12 mouse cellular contexts compared by ENCODE assay signal in genomic region chr14:27558794-27559491, GRCm38 (mm10).
"Had no signal": no experiment of that assay in that cellular context is flagged by ENCODE, and none has a peak within 500 bp of the region (broad histone marks: within the 10 kb centered on the region; RNA-seq: fewer than 3 reads in every experiment).

No protein-coding gene starts in this region.

- DNase-seq: kidney, adult 18-20 months; kidney, postnatal 10 days; liver, embryonic 13.5 days; lung, adult 18-20 months; right cerebral cortex, adult 18-20 months; right cerebral cortex, postnatal 25 days; thymus, adult 18-20 months; thymus, postnatal 14 days had no signal

- H3K4me1 ChIP-seq: limb, embryonic 15.5 days; liver, embryonic 13.5 days; midbrain, embryonic 12.5 days; neural tube, embryonic 15.5 days had no signal

- H3K4me2 ChIP-seq: limb, embryonic 15.5 days; liver, embryonic 13.5 days; midbrain, embryonic 12.5 days; neural tube, embryonic 15.5 days had no signal

- H3K27ac ChIP-seq: limb, embryonic 15.5 days; liver, embryonic 13.5 days; midbrain, embryonic 12.5 days; neural tube, embryonic 15.5 days had no signal

- H3K9me3 ChIP-seq: limb, embryonic 15.5 days; liver, embryonic 13.5 days; midbrain, embryonic 12.5 days; neural tube, embryonic 15.5 days had no signal

- H3K4me3 ChIP-seq: limb, embryonic 15.5 days; liver, embryonic 13.5 days; midbrain, embryonic 12.5 days; myocyte; neural tube, embryonic 15.5 days had no signal

- H3K27me3 ChIP-seq: limb, embryonic 15.5 days; liver, embryonic 13.5 days; midbrain, embryonic 12.5 days; neural tube, embryonic 15.5 days had no signal

- H3K9ac ChIP-seq: limb, embryonic 15.5 days; liver, embryonic 13.5 days; midbrain, embryonic 12.5 days; neural tube, embryonic 15.5 days had no signal

- H3K36me3 ChIP-seq: limb, embryonic 15.5 days; liver, embryonic 13.5 days; midbrain, embryonic 12.5 days; neural tube, embryonic 15.5 days had no signal
